Mouse (Mus musculus): ENCODE results near the gene Smim7. TPM values are rescaled to one million over a fixed set of nuclear protein-coding genes. Genes with fewer than 3 reads are reported as not detected.

Smim7 gene
- polyA plus RNA-seq, 1 experiment = 48.3 TPM

GRCm38 (mm10) chr8:72577266-72577665, 6.4 kb upstream of the Smim7 start:
- TF ChIP-seq CTCF (IDR thresholded peaks at IDR 0.05; ENCODE audit: insufficient read depth, low read length) = no peak
- TF ChIP-seq POLR2A (IDR thresholded peaks at IDR 0.05; ENCODE audit: borderline replicate concordance, extremely low read depth, low read depth, low read length) = no peak
- no peak for DNase-seq
- Histone ChIP-seq H3K4me3 (replicated peaks; ENCODE audit: extremely low read depth, low read depth, low read length) (no peak overlapping the region), H3K4me1 (ENCODE audit: control insufficient read depth, insufficient read depth, low read length) (peaks cover 3% of the 10 kb centered on the region)
- 65% methylated on average over 3 of the region's 3 CpGs for WGBS

GRCm38 (mm10) chr8:72575915-72576314, 5.0 kb upstream of the Smim7 start:
- no peak for TF ChIP-seq POLR2A (IDR thresholded peaks at IDR 0.05; ENCODE audit: borderline replicate concordance, extremely low read depth, low read depth, low read length)
- TF ChIP-seq CTCF (IDR thresholded peaks at IDR 0.05; ENCODE audit: insufficient read depth, low read length) = no peak
- no peak for DNase-seq
- 90% methylated on average over 6 of the region's 6 CpGs for WGBS
- Histone ChIP-seq H3K4me3 (replicated peaks; ENCODE audit: extremely low read depth, low read depth, low read length) (no peak overlapping the region), H3K4me1 (ENCODE audit: control insufficient read depth, insufficient read depth, low read length) (peaks cover 3% of the 10 kb centered on the region)

- Histone ChIP-seq H3K4me1 (ENCODE audit: control insufficient read depth, insufficient read depth, low read length) (peaks cover 7% of the 10 kb centered on the region), H3K4me3 (replicated peaks; ENCODE audit: extremely low read depth, low read depth, low read length) (no peak overlapping the region)
- no peak for TF ChIP-seq POLR2A (IDR thresholded peaks at IDR 0.05; ENCODE audit: borderline replicate concordance, extremely low read depth, low read depth, low read length)
- no peak for TF ChIP-seq CTCF (IDR thresholded peaks at IDR 0.05; ENCODE audit: insufficient read depth, low read length)
- DNase-seq = no peak
- 74% methylated on average over 6 of the region's 6 CpGs for WGBS
Measured at GRCm38 (mm10) chr8:72573450-72573849, 2.6 kb upstream of the Smim7 start.

- H3K4me3 ChIP-seq (replicated peaks; ENCODE audit: extremely low read depth, low read depth, low read length) = peak overlapping the region; percentile 67
- H3K4me1 ChIP-seq (ENCODE audit: control insufficient read depth, insufficient read depth, low read length) = peaks cover 7% of the 10 kb centered on the region
- no peak for DNase-seq
- no peak for TF ChIP-seq POLR2A (IDR thresholded peaks at IDR 0.05; ENCODE audit: borderline replicate concordance, extremely low read depth, low read depth, low read length)
- no peak for TF ChIP-seq CTCF (IDR thresholded peaks at IDR 0.05; ENCODE audit: insufficient read depth, low read length)
- 11% methylated on average over 10 of the region's 10 CpGs for WGBS
Measured at GRCm38 (mm10) chr8:72572507-72572906, 1.6 kb upstream of the Smim7 start.

- peak; percentile 76 for DNase-seq
- peak within 1 kb of the TSS; percentile 94 for H3K4me3 ChIP-seq (replicated peaks; ENCODE audit: extremely low read depth, low read depth, low read length)
- TF ChIP-seq CTCF (IDR thresholded peaks at IDR 0.05; ENCODE audit: insufficient read depth, low read length) (no peak), POLR2A (IDR thresholded peaks at IDR 0.05; ENCODE audit: borderline replicate concordance, extremely low read depth, low read depth, low read length) (peak; percentile 56; the same call in 1 of the 2 replicates)
- 1% methylated on average over 45 of the region's 45 CpGs for WGBS
- H3K4me1 ChIP-seq (ENCODE audit: control insufficient read depth, insufficient read depth, low read length) = peaks cover 7% of the 10 kb centered on the region
Measured at GRCm38 (mm10) chr8:72571611-72572473, 954 bp upstream of the Smim7 start, which contains the start of gene Tmem38a. Gene Tmem38a, plus strand, starts transcription at chr8:72572055.

GRCm38 (mm10) chr8:72565970-72566369, 4.9 kb downstream of the Smim7 start:
- DNase-seq = no peak
- TF ChIP-seq CTCF (IDR thresholded peaks at IDR 0.05; ENCODE audit: insufficient read depth, low read length) (no peak), POLR2A (IDR thresholded peaks at IDR 0.05; ENCODE audit: borderline replicate concordance, extremely low read depth, low read depth, low read length) (no peak)
- Histone ChIP-seq H3K4me3 (replicated peaks; ENCODE audit: extremely low read depth, low read depth, low read length) (no peak overlapping the region), H3K4me1 (ENCODE audit: control insufficient read depth, insufficient read depth, low read length) (peaks cover 4% of the 10 kb centered on the region; the same call in 1 of the 2 replicates)
- WGBS = 86% methylated on average over 2 of the region's 2 CpGs

- TF ChIP-seq CTCF (IDR thresholded peaks at IDR 0.05; ENCODE audit: insufficient read depth, low read length) (no peak), POLR2A (IDR thresholded peaks at IDR 0.05; ENCODE audit: borderline replicate concordance, extremely low read depth, low read depth, low read length) (no peak)
- no peaks in the 10 kb centered on the region for H3K4me1 ChIP-seq (ENCODE audit: control insufficient read depth, insufficient read depth, low read length)
- DNase-seq = no peak
- WGBS = 81% methylated on average over 1 of the region's 1 CpGs
- H3K4me3 ChIP-seq (replicated peaks; ENCODE audit: extremely low read depth, low read depth, low read length) = no peak overlapping the region
Measured at GRCm38 (mm10) chr8:72561111-72561689, 9.7 kb downstream of the Smim7 start.

GRCm38 (mm10) chr8:72555770-72556169, 15.1 kb downstream of the Smim7 start:
- Histone ChIP-seq H3K4me1 (ENCODE audit: control insufficient read depth, insufficient read depth, low read length) (no peaks in the 10 kb centered on the region), H3K4me3 (replicated peaks; ENCODE audit: extremely low read depth, low read depth, low read length) (no peak overlapping the region)
- 65% methylated on average over 4 of the region's 4 CpGs for WGBS
- DNase-seq = no peak
- TF ChIP-seq CTCF (IDR thresholded peaks at IDR 0.05; ENCODE audit: insufficient read depth, low read length) (no peak), POLR2A (IDR thresholded peaks at IDR 0.05; ENCODE audit: borderline replicate concordance, extremely low read depth, low read depth, low read length) (no peak)

GRCm38 (mm10) chr8:72549314-72549892, 21.5 kb downstream of the Smim7 start:
- 4% methylated on average over 5 of the region's 5 CpGs for WGBS
- TF ChIP-seq CTCF (IDR thresholded peaks at IDR 0.05; ENCODE audit: insufficient read depth, low read length) (no peak), POLR2A (IDR thresholded peaks at IDR 0.05; ENCODE audit: borderline replicate concordance, extremely low read depth, low read depth, low read length) (no peak)
- DNase-seq = peak; percentile 26
- Histone ChIP-seq H3K4me1 (ENCODE audit: control insufficient read depth, insufficient read depth, low read length) (peaks cover 17% of the 10 kb centered on the region), H3K4me3 (replicated peaks; ENCODE audit: extremely low read depth, low read depth, low read length) (peak overlapping the region; percentile 88)
